Mouse (Mus musculus) hindbrain, embryonic 15.5 days (tissue): Measurements from ENCODE around the gene Mapkap1. TPM values are rescaled to one million over a fixed set of nuclear protein-coding genes. Genes with fewer than 3 reads are reported as not detected.

Source experiments
- polyA plus RNA-seq: library from polyadenylated mRNA; unstranded; fragments of >200 nt; fragmentation: Nextera tagmentation; extraction: Ambion mirVana; gene quantifications from 2 replicates; pipeline ENCODE4 v1.2.1, GENCODE M21; 2015

Gene Mapkap1
- polyA plus RNA-seq, 1 experiment from 2014 or later = 98.3 TPM

Other genes with a start within 250 kb of the Mapkap1 start
- gene Pbx3, start 33.6 kb upstream of the Mapkap1 start, polyA plus RNA-seq = 118 and 130 TPM in 2 replicates